8 mouse cellular contexts compared by ENCODE assay signal in the genomic region with DNA sequence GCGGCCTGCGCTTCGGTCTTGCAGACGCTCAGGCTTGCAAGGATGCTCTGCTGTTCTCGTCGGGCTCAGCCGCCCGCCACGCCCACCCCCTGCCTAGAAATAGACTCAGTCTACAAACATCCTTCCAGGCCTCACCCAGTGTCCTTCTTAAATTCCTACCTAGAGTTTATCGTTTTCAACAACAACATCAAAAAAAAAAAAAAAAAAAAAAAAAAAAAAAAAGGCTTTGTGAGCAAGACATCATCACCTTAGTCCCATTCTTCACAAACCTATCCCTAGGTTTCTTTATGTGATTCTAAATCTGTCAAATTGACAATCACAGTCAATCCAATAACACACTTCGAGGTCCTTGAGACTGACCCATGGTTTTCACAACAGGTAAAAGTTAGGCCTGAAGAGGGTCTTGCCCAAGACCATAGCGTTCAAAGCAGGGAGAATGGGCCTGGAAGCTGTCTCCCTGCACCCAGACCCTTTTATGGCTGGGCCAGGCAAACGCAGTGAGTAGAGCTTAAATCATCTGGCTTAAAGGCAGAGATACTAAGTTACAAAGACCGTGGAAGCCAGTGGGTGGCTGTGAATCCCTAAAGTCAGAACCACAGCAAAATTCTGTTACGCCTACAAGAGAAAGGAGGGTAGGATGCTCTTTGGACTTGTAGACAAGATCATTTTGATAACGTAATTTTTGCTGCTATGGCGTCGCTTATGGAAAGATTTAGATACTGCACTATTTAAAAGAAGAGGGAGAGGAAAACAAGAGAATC. TPM values are rescaled to one million over a fixed set of nuclear protein-coding genes. Genes with fewer than 3 reads are reported as not detected.
A peak's percentile ranks its signal among the peaks of the same experiment; 100 is the strongest.
DNase-seq lines count a peak whose midpoint lies in the region; ATAC-seq and TF ChIP-seq lines count a peak whose summit lies in the region.

No protein-coding gene starts in this region.

- no peaks in the 10 kb centered on the region for H3K36me3 ChIP-seq in neural tube, embryonic 11.5 days (ENCODE audit: control insufficient read depth, insufficient read depth, low read length)
- H3K36me3 ChIP-seq in limb, embryonic 14.5 days (ENCODE audit: control insufficient read depth, insufficient read depth, low read length) = no peaks in the 10 kb centered on the region

- no peaks in the 10 kb centered on the region for H3K27me3 ChIP-seq in neural tube, embryonic 11.5 days (ENCODE audit: control insufficient read depth, insufficient read depth, low read length)
- H3K27me3 ChIP-seq in limb, embryonic 14.5 days (ENCODE audit: control insufficient read depth, insufficient read depth, low read length) = no peaks in the 10 kb centered on the region

- no peaks in the 10 kb centered on the region for H3K9me3 ChIP-seq in neural tube, embryonic 11.5 days (ENCODE audit: control insufficient read depth, low read length)
- no peaks in the 10 kb centered on the region for H3K9me3 ChIP-seq in limb, embryonic 14.5 days (ENCODE audit: control insufficient read depth, low read length)

- ATAC-seq in neural tube, embryonic 11.5 days (ENCODE audit: insufficient read depth, low FRiP score, low TSS enrichment) = no peak
- ATAC-seq in limb, embryonic 14.5 days (ENCODE audit: low FRiP score, low read depth) = no peak

- DNase-seq in cerebellum, adult 9-10 months = peak; percentile 48
- no peak for DNase-seq in cerebellum, postnatal 4 days (ENCODE audit: low spot score in 2 of 2)
- no peak for DNase-seq in neural tube, embryonic 11.5 days (ENCODE audit: low spot score)
- no peak for DNase-seq in neural tube, embryonic 10.5 days (ENCODE audit: extremely low spot score, low spot score)
- DNase-seq in limb, embryonic 14.5 days (ENCODE audit: low spot score) = no peak
- peak; percentile 43 for DNase-seq in testis, postnatal 14 days (ENCODE audit: low spot score)
- no peak for DNase-seq in gastrocnemius, adult 18-20 months (ENCODE audit: low spot score)
- no peak for DNase-seq in c-Kit-positive CD71-positive TER-119-positive erythroid progenitor cells, embryonic 14.5 days (ENCODE audit: low spot score)

- peak overlapping the region; percentile 61 for H3K4me3 ChIP-seq in neural tube, embryonic 11.5 days (ENCODE audit: low read depth, low read length)
- H3K4me3 ChIP-seq in limb, embryonic 14.5 days (replicated peaks; ENCODE audit: low read length) = peak overlapping the region; percentile 64

- H3K4me1 ChIP-seq in neural tube, embryonic 11.5 days (ENCODE audit: control insufficient read depth, insufficient read depth, low read length) = peaks cover 4% of the 10 kb centered on the region; the same call in 1 of the 2 replicates
- no peaks in the 10 kb centered on the region for H3K4me1 ChIP-seq in limb, embryonic 14.5 days (ENCODE audit: control insufficient read depth, insufficient read depth, low read length)

- H3K4me2 ChIP-seq in neural tube, embryonic 11.5 days (ENCODE audit: low read depth) = peak overlapping the region; percentile 65
- H3K4me2 ChIP-seq in limb, embryonic 14.5 days (replicated peaks; ENCODE audit: low read depth, low read length, severe bottlenecking) = peak overlapping the region; percentile 71

- no peak overlapping the region for H3K9ac ChIP-seq in neural tube, embryonic 11.5 days (ENCODE audit: low read length)
- H3K9ac ChIP-seq in limb, embryonic 14.5 days (ENCODE audit: low read depth, low read length, severe bottlenecking) = no peak overlapping the region

- no peak for TF ChIP-seq POLR2A in limb, embryonic 14.5 days (IDR thresholded peaks at IDR 0.05; ENCODE audit: borderline replicate concordance, extremely low read depth, insufficient read depth, insufficient read length)

- 31% methylated on average over 18 of the region's 18 CpGs for WGBS in neural tube, embryonic 11.5 days
- 30% methylated on average over 18 of the region's 18 CpGs for WGBS in limb, embryonic 14.5 days

- H3K27ac ChIP-seq in neural tube, embryonic 11.5 days (ENCODE audit: low read depth, low read length) = no peak overlapping the region
- H3K27ac ChIP-seq in limb, embryonic 14.5 days (replicated peaks; ENCODE audit: low read depth, low read length) = no peak overlapping the region

RNA-seq across cellular contexts. Expression of a gene that starts 0.5 kb away (rescaled TPM):
- polyA plus RNA-seq in neural tube, embryonic 11.5 days (2014; fragmentation: Nextera tagmentation; extraction: Ambion mirVana) = 14.6 and 16.9 TPM in 2 replicates
- 5.4 and 6.4 TPM in 2 replicates for polyA plus RNA-seq in limb, embryonic 14.5 days (2012; rRNA removed)
- 3.5 and 4.7 TPM in 2 replicates for polyA plus RNA-seq in limb, embryonic 14.5 days (2014; fragmentation: Nextera tagmentation; extraction: Ambion mirVana)
- total RNA-seq in gastrocnemius, adult 18-20 months (2021) = 1 to 10 TPM; 2.0 to 3.3 TPM

RNA-seq across cellular contexts. Expression of a gene that starts 59.3 kb away (rescaled TPM):
- 8.8 and 9.2 TPM in 2 replicates for polyA plus RNA-seq in neural tube, embryonic 11.5 days (2014; fragmentation: Nextera tagmentation; extraction: Ambion mirVana)
- 19.0 and 26.9 TPM in 2 replicates for polyA plus RNA-seq in limb, embryonic 14.5 days (2012; rRNA removed)
- polyA plus RNA-seq in limb, embryonic 14.5 days (2014; fragmentation: Nextera tagmentation; extraction: Ambion mirVana) = 8.4 and 9.1 TPM in 2 replicates
- total RNA-seq in gastrocnemius, adult 18-20 months (2021) = 1 to 10 TPM; 2.9 to 3.0 TPM

Comparison
In these comparisons a context has a peak if more than half of its experiments do, and no peak if none do; other contexts are left out.
1. DNase-seq: peak in cerebellum, adult 9-10 months (single experiment) and testis, postnatal 14 days (single experiment); none in cerebellum, postnatal 4 days (0 of 2), neural tube, embryonic 11.5 days (single experiment), neural tube, embryonic 10.5 days (single experiment), limb, embryonic 14.5 days (single experiment), gastrocnemius, adult 18-20 months (single experiment) and c-Kit-positive CD71-positive TER-119-positive erythroid progenitor cells, embryonic 14.5 days (single experiment).